Mouse (Mus musculus) embryonic stem cell, embryonic (primary cell): Measurements from ENCODE around the gene Klhl20.

Source experiments
- CTCF ChIA-PET, 4 experiments: fragments of 300-600 bp in 2 of 4; fragments of 350-600 bp in 2 of 4; sonication (Branson Sonifier 250); formaldehyde crosslinking; loops; one replicate each; lab custom pipeline; 2022; ENCODE audit warnings: inconsistent platforms in 2 of 4; lab: Charles Lee
- POLR2A ChIA-PET, 4 experiments: fragments of 300-600 bp in 2 of 4; fragments of 350-600 bp in 2 of 4; sonication (Branson Sonifier 250); formaldehyde crosslinking; loops; one replicate each; lab custom pipeline; 2022; ENCODE audit warnings: antibody characterized with exemption in 4 of 4, inconsistent platforms in 1 of 4; lab: Charles Lee

Gene Klhl20

DNA sequence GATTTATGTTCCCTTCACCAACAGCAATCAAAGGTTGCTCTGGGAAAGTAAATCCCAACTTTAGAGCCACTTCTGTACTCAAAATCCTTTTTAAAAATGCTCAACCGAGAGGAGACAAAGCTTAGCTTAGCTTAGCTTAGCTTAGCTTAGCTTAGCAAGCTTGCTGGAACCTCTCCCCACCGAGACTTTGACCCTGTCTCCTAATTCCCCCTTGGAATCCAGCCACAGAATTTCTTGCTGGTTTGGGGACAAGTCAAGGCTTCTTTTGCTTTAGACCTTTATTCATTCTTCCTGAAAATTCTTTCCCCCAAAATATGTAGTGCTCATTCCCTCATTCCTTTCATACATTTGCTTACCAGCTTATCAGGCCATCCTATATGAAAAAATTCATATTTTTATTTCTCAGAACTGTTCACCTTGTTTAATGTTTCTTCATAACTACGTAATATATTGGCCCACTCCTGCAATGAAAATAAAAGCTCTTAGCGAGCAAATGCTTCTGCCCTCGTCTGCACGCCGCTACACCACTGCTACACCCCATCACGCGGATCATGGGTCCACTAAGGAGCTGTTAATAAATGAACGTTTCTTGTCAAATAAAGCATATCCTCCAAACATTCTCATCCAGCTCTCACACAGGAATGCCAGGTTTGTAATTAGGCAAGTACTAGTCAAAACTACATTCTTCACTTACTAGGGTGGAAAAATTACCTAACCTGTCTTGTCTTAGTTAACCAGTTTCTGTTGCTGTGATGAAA is 8.5 kb downstream of the Klhl20 start:
- POLR2A ChIA-PET, result interaction anchor here in 3 of 4 experiments (0.5 to 1.9 kb wide), 9 partner anchors 8 to 299 kb away, joined by 3 to 5 read pairs (median 3); partner anchors contain the start of genes Ankrd45 (in 1 of the 3), Klhl20 (in 1 of the 3) and Zbtb37 (in 1 of the 3)
- CTCF ChIA-PET, result interaction anchor here in 1 of 4 experiments (1.2 kb wide), 1 partner anchor 73 kb away, joined by 3 read pairs; no protein-coding TSS in a partner anchor

DNA sequence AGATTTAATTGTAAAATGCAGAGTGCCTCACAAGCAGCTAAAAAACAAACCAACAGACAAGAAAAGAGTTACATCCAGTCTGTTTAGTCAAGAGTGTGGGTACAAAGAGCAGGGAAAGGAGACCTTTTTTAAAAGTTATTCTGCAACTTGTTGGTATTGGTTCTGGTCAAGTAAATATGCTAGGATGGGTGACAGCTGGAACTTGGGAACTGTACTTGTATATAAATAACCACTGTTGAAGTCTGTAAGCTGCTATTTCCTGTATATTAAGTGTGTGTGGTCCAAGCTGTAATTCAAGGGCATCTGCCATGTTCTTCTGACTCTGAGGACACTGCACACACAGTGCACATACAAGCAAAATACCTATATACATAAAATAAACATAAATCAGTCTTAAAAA is 16.7 kb downstream of the Klhl20 start:
- CTCF ChIA-PET, result interaction anchor here in 1 of 4 experiments (1.1 kb wide), 1 partner anchor 179 kb away, joined by 3 read pairs; no protein-coding TSS in a partner anchor
- POLR2A ChIA-PET, result interaction anchor here in 2 of 4 experiments (0.8 to 1.6 kb wide), 6 partner anchors 17 to 80 kb away, joined by 3 to 9 read pairs (median 4); partner anchors contain the start of genes Klhl20 (in 1 of the 2) and Zbtb37 (in 1 of the 2)

DNA sequence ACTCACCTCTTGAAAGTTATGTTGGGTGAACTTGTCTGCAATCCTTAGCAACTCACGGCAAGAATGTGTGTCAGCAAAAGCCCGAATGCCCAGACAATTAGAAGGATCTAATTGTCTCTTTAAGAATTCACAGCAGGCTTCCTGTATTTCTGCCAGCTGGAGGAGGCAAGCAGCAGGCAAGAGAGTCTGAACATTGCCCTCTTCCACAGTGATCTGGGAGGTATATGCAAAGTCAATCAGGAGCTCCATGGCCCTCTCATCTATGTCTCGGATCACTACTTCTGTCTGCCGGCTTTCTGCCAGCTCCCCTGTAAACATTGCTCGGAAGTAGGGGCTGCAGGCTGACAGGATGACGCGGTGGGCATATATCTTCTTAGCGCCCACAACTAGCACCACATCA is 22.1 kb downstream of the Klhl20 start:
- ChIA-PET CTCF (interaction anchor here in 1 of 4 experiments (0.5 to 0.6 kb wide), 2 partner anchors 170 to 854 kb away, joined by 4 to 7 read pairs; no protein-coding TSS in a partner anchor), POLR2A (interaction anchor here in 3 of 4 experiments (0.8 to 2.8 kb wide), 9 partner anchors 15 to 74 kb away, joined by 3 to 13 read pairs (median 5); partner anchors contain the start of genes Zbtb37 (in 3 of the 3) and Klhl20 (in 1 of the 3))

DNA sequence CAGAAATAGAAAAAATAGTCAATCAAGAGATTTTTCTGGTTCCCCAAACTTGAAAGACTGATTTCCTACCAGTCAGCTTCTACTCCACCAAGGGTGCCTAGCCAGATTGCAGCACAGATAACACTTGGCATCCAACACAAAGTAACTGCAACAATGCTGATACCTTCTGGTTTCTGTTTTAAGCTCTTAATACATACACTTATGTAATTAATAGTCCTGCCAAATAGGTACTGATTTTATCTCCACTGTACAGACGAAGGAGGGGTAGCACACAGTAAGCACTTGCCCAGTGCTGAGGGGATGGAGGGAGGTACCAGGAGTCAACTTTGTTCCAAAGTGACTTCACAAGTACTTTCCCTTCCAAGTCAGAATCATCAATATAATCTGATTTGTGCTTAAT is 27.5 kb downstream of the Klhl20 start:
- ChIA-PET POLR2A (interaction anchor here in 1 of 4 experiments (0.6 kb wide), 1 partner anchor 67 kb away, joined by 3 read pairs; no protein-coding TSS in a partner anchor), CTCF (no interaction called here)

DNA sequence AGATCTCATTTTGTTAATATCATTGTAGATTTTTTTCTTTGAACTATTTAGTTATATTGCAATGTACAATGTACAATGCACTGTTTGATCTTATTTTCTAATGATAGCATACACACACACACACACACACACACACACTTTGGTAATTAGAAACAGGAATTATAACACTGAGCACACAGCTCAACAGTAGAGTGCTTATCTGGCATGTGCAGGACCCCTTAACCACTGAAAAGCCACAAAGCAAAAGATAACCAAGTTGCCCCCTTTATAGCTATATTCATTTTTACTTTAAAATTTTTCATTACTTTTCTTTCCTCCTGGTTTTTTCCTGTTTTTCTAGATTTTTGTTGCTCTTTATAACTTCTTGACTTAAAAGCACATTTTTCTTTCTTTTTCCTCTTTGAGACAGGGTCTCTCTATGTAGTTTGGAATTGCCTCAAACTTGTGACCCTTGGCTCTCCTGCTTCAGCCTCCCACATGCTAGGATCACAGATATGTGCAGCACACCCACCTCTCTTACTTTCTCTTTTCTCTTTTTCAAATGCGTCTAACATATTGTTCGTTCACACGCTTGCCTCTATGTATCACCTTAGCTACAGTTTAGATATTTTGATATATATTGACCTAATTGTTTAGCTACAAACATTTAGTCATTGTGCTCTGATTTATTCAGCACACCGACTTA is 31.4 kb downstream of the Klhl20 start:
- CTCF ChIA-PET, result interaction anchor here in 1 of 4 experiments (0.7 kb wide), 1 partner anchor 99 kb away, joined by 3 read pairs; no protein-coding TSS in a partner anchor
- POLR2A ChIA-PET, result no interaction called here

DNA sequence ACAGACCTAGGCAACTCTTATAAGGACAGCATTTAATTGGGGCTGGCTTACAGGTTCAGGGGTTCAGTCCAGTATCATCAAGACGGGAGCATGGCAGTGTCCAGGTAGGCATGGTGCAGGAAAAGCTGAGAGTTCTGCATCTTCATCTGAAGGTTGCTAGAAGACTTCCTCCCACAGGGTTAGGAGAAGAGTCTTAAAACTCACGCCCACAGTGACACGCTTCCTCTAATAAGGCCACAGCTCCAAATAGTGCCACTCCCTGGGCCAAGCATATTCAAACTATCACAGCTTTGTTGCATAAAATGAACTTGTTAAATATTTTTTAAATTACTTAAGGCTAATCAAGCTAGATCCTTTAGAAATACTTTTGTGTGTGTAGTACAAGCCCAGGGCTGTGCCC is 54.1 kb downstream of the Klhl20 start:
- POLR2A ChIA-PET, result interaction anchor here in 2 of 4 experiments (1.1 to 1.8 kb wide), 5 partner anchors 30 to 44 kb away, joined by 3 to 13 read pairs (median 3); partner anchors contain the start of gene Zbtb37 (in 2 of the 2)
- CTCF ChIA-PET, result interaction anchor here in 1 of 4 experiments (0.6 kb wide), 1 partner anchor 214 kb away, joined by 3 read pairs; no protein-coding TSS in a partner anchor

DNA sequence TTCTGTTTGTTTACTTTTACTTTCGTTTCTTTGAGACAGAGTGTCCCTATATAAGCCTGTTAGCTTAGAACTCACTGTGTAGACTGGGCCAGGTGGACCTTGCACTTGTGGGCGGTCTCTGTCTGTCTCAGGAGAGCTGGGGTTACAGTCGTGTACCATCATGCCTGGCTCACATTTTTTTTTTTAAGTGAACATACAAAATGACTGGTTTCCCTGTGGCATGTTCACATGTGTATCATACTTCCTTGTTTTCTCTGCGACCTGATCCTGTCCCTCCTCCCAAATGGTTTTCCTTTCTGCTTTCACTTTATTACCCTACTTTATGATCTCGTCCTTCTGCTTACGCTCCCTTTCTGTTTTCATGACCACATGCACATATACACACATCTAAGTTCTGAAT is 55.1 kb downstream of the Klhl20 start:
- ChIA-PET CTCF (interaction anchor here in 1 of 4 experiments (1.1 kb wide), 1 partner anchor 8 kb away, joined by 4 read pairs; no protein-coding TSS in a partner anchor), POLR2A (interaction anchor here in 3 of 4 experiments (0.6 to 1.8 kb wide), 11 partner anchors 10 to 118 kb away, joined by 3 to 10 read pairs (median 4); partner anchors contain the start of genes Zbtb37 (in 2 of the 3) and Klhl20 (in 1 of the 3))

DNA sequence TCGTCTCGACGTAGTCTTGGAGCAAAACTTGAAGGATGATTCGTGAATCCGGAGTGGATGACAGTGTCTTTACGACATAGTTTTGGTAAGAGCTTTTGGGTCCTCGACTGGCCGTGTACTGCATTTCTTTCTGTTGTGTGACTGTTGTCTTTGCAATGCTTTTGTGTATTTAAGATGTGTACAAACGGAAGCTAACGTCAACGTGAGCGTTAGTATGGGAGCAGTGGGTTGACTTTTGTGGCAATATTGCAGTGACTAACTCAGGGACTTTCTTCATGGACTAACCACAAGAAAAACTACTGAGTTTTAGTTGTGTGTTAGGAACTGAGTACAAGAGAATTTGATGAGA is 60.1 kb downstream of the Klhl20 start:
- ChIA-PET POLR2A (interaction anchor here (0.7 to 10.7 kb wide), 35 partner anchors 10 to 165 kb away, joined by 3 to 216 read pairs (median 4); partner anchors contain the start of genes Zbtb37 (in 3 of the 4), Rc3h1 (in 2 of the 4) and Klhl20 (in 1 of the 4)), CTCF (interaction anchor here in 2 of 4 experiments (0.6 to 1.4 kb wide), 4 partner anchors 24 to 150 kb away, joined by 4 to 11 read pairs (median 4); no protein-coding TSS in a partner anchor)

DNA sequence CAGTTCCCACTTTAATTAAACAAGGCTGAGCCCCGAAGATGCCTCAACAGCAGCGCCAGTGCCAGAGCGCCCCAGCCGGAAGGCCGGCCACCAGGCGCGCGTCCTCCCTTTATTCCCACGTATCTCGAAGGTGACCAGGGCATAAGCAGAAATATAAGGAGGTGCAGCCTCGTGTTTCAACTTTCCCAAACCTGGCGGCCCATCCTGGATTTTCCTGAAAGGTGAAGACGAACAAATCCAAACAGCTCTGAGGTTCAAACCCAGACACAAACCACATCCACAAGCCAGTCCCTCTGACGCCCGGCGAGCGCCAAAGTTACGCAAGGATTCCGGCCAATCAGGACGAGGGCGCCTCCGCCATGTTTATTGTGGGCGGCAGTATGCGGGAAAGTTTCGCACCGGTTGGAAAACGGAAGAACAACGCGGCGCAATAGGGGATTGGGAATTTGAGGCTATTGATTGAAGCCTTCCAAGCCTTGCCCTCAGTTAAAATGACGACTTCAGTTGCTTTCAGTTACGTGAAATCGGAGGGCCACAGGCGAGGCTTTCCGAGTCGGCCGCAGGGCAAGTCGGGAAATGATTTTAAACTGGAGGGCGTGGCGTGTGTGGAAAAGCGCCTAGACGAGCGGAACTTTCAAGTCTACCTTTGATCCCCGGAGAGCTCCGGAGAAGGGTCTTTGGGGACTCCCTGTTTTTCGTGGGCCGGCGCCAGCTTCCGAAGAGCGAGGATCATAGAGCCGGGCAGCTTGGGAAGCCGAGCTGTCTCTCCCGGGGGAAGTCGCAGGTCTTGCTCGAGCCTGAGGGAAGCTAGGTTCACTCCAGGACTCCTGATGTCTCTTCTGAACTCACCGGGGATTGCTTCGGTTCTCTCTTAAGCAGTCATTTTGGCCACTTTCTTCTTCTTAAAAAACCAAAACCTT is 60.7 kb downstream of the Klhl20 start, which contains the start of the genes Dars2 and Cenpl:
Dars2 (minus strand) TSS at position 307 of the 920 bp plus-strand sequence.
Cenpl (plus strand) TSS at position 362 of the 920 bp plus-strand sequence.
- ChIA-PET POLR2A (interaction anchor here (0.6 to 10.7 kb wide), 41 partner anchors 10 to 544 kb away, joined by 3 to 216 read pairs (median 4); partner anchors contain the start of genes Rc3h1 (in 3 of the 4), Zbtb37 (in 3 of the 4) and Klhl20 (in 1 of the 4)), CTCF (interaction anchor here in 2 of 4 experiments (1.1 to 1.4 kb wide), 3 partner anchors 25 to 125 kb away, joined by 4 read pairs; no protein-coding TSS in a partner anchor)

DNA sequence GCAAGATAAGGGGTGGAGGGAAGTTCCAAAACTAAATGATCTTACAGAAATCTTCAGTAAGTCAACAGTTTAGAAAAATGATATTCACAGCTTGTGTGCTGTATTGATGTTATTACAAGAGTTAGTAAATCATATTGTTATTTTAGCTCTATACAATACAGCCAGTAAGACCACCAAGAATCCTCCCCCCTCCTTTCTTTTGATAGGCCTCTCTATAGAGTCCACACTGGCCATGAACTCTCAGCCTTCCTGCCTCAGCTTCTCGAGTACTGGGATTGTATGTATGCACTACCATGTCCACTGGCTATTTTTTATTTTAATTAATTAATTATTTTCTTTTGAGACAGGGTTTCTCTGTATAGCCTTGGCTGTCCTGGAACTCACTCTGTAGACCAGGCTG is 68.0 kb downstream of the Klhl20 start:
- POLR2A ChIA-PET, result interaction anchor here in 3 of 4 experiments (0.6 to 4.7 kb wide), 8 partner anchors 15 to 86 kb away, joined by 3 to 27 read pairs (median 8); partner anchors contain the start of gene Zbtb37 (in 2 of the 3)
- CTCF ChIA-PET, result interaction anchor here in 1 of 4 experiments (1.2 kb wide), 1 partner anchor 132 kb away, joined by 4 read pairs; no protein-coding TSS in a partner anchor

DNA sequence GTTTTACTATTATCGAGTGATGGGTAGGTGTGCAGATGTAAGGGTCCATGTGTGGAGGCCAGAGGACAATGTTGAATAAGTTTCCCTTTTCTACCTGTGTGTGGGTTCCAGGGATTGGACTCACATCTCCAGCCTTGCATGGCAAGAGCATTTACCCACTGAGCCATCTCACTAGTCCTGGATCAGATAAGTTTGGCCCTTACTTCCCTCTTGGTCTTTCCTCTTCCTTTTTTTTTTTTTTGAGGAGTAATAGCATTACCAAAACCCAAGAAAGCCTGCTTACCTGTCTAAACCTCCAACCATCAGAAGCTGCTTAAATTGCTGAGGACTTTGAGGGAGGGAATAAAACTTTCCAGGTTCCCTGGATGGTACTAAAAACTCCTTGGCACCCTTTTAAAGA is 74.1 kb downstream of the Klhl20 start:
- ChIA-PET POLR2A (interaction anchor here in 2 of 4 experiments (0.7 to 5.5 kb wide), 9 partner anchors 12 to 728 kb away, joined by 3 to 40 read pairs (median 6); partner anchors contain the start of genes Zbtb37 (in 2 of the 2), Cenpl (in 1 of the 2) and Dars2 (in 1 of the 2)), CTCF (interaction anchor here in 1 of 4 experiments (0.6 kb wide), 1 partner anchor 60 kb away, joined by 4 read pairs; no protein-coding TSS in a partner anchor)

DNA sequence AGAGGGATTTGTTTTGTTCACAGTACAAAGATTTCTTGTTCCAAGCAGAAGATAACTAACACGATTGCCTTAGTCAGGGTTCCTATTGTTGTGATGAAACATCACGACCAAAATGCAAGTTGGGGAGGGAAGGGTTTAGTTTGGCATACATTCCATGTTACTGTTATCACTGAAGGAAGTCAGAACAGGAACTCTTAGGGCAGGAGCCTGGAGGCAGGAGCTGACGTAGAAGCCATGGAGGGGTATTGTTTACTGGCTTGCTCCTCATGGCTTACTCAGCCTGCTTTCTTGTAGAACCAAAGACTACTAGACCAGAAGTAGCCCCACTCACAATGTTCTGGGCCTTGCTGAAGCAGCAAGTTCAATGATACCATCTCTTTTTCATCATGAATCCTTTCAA is 84.3 kb downstream of the Klhl20 start:
- CTCF ChIA-PET, result no interaction called here
- POLR2A ChIA-PET, result interaction anchor here in 2 of 4 experiments (0.7 to 7.4 kb wide), 4 partner anchors 9 to 134 kb away, joined by 3 to 148 read pairs (median 24); partner anchors contain the start of gene Zbtb37 (in 2 of the 2)

DNA sequence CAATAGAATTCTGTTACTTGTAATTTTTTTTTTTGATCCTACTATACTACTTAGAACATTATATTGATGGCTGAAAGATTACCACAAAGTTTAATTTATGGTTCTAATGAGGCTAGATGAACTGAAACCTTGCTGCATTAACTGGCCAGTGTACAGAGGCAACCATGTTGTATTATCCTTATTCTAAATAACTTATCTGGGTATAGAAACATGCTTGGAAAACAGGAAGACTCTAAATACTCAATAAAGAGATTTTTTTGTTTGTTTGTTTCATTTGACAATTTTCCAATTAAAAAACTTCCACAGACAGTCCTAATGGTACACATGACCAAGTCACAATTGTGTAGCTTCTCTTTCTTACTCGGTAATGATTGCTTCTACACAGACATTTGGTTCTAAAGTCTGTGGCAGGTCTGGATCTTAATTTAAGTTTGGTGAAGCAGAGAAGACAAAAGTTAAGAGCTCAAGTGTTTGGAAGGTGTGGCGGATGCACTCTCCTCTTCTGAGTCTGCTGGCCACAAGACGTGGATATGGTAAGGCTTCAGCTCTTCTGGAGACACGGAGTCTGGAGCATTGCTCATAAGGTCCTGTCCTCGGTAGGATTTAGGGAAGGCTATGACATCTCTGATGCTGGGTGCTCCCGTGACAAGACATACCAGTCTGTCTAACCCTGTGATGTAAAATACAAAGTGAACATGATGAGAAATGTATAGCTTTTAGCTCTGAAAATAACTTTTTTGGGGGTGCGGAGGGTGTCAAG is 89.9 kb downstream of the Klhl20 start:
- CTCF ChIA-PET, result interaction anchor here in 2 of 4 experiments (0.9 to 2.2 kb wide), 3 partner anchors 154 kb away, joined by 5 to 10 read pairs (median 6); no protein-coding TSS in a partner anchor
- POLR2A ChIA-PET, result interaction anchor here (0.5 to 12.5 kb wide), 64 partner anchors 8 to 1484 kb away, joined by 3 to 226 read pairs (median 4); partner anchors contain the start of genes Cenpl (in 3 of the 4), Dars2 (in 3 of the 4), Klhl20 (in 2 of the 4) and Rc3h1 (in 2 of the 4)

DNA sequence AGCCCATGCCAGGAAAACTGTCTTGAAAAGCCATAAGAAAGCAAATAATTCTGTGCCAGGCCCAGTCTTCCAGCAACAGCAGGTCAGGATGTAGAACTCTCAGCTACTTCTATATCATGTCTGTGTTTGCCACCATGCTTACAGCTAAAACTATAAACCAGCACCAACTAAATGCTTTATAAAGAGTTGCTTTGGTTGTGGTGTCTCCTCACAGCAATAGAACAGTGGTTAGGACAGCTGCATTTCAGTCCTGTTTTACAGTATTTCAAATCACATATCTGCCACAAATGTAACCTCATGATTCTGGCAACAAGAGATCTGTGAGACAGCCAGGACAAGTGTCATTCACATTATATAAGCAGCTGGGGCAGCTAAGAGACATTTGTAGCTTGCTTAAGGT is 90.5 kb downstream of the Klhl20 start:
- POLR2A ChIA-PET, result interaction anchor here (0.6 to 12.5 kb wide), 60 partner anchors 9 to 1484 kb away, joined by 3 to 226 read pairs (median 6); partner anchors contain the start of genes Cenpl (in 3 of the 4), Dars2 (in 3 of the 4), Klhl20 (in 2 of the 4) and Ankrd45 (in 1 of the 4)
- CTCF ChIA-PET, result interaction anchor here in 2 of 4 experiments (0.9 to 2.2 kb wide), 2 partner anchors 154 to 155 kb away, joined by 6 to 10 read pairs; no protein-coding TSS in a partner anchor

DNA sequence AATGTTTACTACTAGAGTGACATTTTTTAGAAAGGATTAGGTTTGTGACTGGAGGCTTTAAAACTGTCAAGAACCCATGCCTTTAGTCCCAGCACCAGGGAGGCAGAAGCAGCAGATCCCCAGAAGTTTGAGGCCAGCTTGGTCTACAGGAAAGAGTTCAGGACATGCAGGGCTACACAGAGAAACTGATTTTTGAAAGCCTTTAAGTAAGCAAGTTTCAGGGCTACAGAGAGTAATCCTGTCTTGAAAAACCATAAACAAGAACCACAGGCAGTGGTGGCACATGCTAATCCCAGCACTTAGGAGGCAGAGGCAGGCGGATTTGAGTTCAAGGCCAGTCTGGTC is 90.9 kb downstream of the Klhl20 start:
- POLR2A ChIA-PET, result interaction anchor here (0.5 to 12.5 kb wide), 85 partner anchors 8 to 837 kb away, joined by 3 to 226 read pairs (median 5); partner anchors contain the start of genes Cenpl (in 4 of the 4), Dars2 (in 4 of the 4), Klhl20 (in 3 of the 4) and Rc3h1 (in 2 of the 4)
- CTCF ChIA-PET, result interaction anchor here in 2 of 4 experiments (0.9 to 2.2 kb wide), 2 partner anchors 155 kb away, joined by 6 to 10 read pairs; no protein-coding TSS in a partner anchor
